Mouse (Mus musculus) G1E (cell line): ENCODE results near the gene Ccl2. TPM values are rescaled to one million over a fixed set of nuclear protein-coding genes. Genes with fewer than 3 reads are reported as not detected.

ENCODE experiments used
- ATAC-seq: 2 replicates; pipeline ENCODE4 v1.8.0; 2016; ENCODE audit warnings: mild to moderate bottlenecking; ENCODE audit not compliant: insufficient number of reproducible peaks, poor library complexity, low FRiP score, severe bottlenecking; ENCODE audit errors: extremely low read depth
- DNase-seq: peaks from one replicate; pipeline ENCODE4 v3.0.0; 2012; ENCODE audit warnings: low spot score
- H3K27me3 ChIP-seq: 2 replicates; pipeline ENCODE4 v1.6.1; 2012; ENCODE audit warnings: mild to moderate bottlenecking, low read length, inconsistent platforms; ENCODE audit not compliant: insufficient read depth
- H3K36me3 ChIP-seq: replicated peaks from 2 replicates; pipeline ENCODE3; 2012; ENCODE audit warnings: mild to moderate bottlenecking, inconsistent platforms
- H3K4me1 ChIP-seq: 2 replicates; pipeline ENCODE4 v1.6.1; 2012; ENCODE audit warnings: low read depth, low read length, inconsistent platforms, mixed read lengths; ENCODE audit not compliant: insufficient read depth
- H3K4me3 ChIP-seq: 2 replicates; pipeline ENCODE4 v1.5.1; 2012; ENCODE audit warnings: low read depth, mild to moderate bottlenecking, inconsistent platforms, low read length, moderate library complexity, mixed read lengths
- H3K9me3 ChIP-seq: replicated peaks from 2 replicates; pipeline ENCODE4 v1.6.1; 2012; ENCODE audit warnings: inconsistent platforms
- CTCF ChIP-seq: IDR thresholded peaks from 2 replicates; pipeline ENCODE4 v1.5.1; 2012; ENCODE audit warnings: low read depth, low read length, inconsistent platforms, mixed read lengths
- GATA1 ChIP-seq: IDR thresholded peaks from 2 replicates; pipeline ENCODE4 v1.6.1; 2012; ENCODE audit warnings: borderline replicate concordance, low read length, inconsistent platforms, mixed read lengths
- GATA2 ChIP-seq: IDR thresholded peaks from 2 replicates; pipeline ENCODE4 v1.6.1; 2012; ENCODE audit warnings: low read depth, low read length, inconsistent platforms, borderline replicate concordance
- POLR2AphosphoS5 ChIP-seq: IDR thresholded peaks from 2 replicates; pipeline ENCODE4 v1.6.1; 2012; ENCODE audit warnings: low read depth, low read length, inconsistent platforms; ENCODE audit not compliant: insufficient replicate concordance
- TAL1 ChIP-seq: conservative IDR thresholded peaks from 2 replicates; pipeline ENCODE4 v1.6.1; 2012; ENCODE audit warnings: low read depth, low read length, inconsistent platforms, mixed read lengths
- polyA plus RNA-seq: library from polyadenylated mRNA; stranded (reverse); fragments of >175 nt; gene quantifications from 2 replicates; pipeline ENCODE4 v1.2.3, GENCODE M21; 2012
- total RNA-seq, 2 experiments: library from RNA; stranded (forward) in 1 of 2; stranded (reverse) in 1 of 2; fragments of 200-1000 nt in 1 of 2; fragments of >200 nt in 1 of 2; fragmentation: Nextera tagmentation in 1 of 2; gene quantifications; 2 replicates each; pipeline ENCODE4 v1.2.3; 2014 to 2017

Gene Ccl2
- total and polyA plus RNA-seq, 3 experiments: not detected

GRCm38 (mm10) chr11:82016181-82016780, 19.1 kb upstream of the Ccl2 start:
- TF ChIP-seq GATA1: no peak
- TF ChIP-seq TAL1: no peak
- no peak for TF ChIP-seq POLR2AphosphoS5
- no peak for TF ChIP-seq GATA2
- TF ChIP-seq CTCF: no peak
- H3K9me3 ChIP-seq: peaks cover 60% of the 10 kb centered on the region
- no peaks in the 10 kb centered on the region for H3K4me1 ChIP-seq
- no peaks in the 10 kb centered on the region for H3K27me3 ChIP-seq
- H3K4me3 ChIP-seq: no peak overlapping the region
- DNase-seq (no peak), ATAC-seq (no peak)
- H3K36me3 ChIP-seq: no peaks in the 10 kb centered on the region

GRCm38 (mm10) chr11:82019389-82019788, 16.0 kb upstream of the Ccl2 start:
- H3K4me1 ChIP-seq: no peaks in the 10 kb centered on the region
- no peak for DNase-seq
- no peak for ATAC-seq
- TF ChIP-seq GATA1: no peak
- TF ChIP-seq TAL1: no peak
- TF ChIP-seq POLR2AphosphoS5: no peak
- no peak for TF ChIP-seq GATA2
- no peak overlapping the region for H3K4me3 ChIP-seq
- no peaks in the 10 kb centered on the region for H3K27me3 ChIP-seq
- no peaks in the 10 kb centered on the region for H3K36me3 ChIP-seq
- peaks cover 62% of the 10 kb centered on the region for H3K9me3 ChIP-seq

GRCm38 (mm10) chr11:82019793-82020192, 15.6 kb upstream of the Ccl2 start:
- ATAC-seq (no peak), DNase-seq (no peak)
- TF ChIP-seq GATA1 (no peak), TAL1 (no peak), CTCF (no peak), POLR2AphosphoS5 (no peak), GATA2 (no peak)
- Histone ChIP-seq H3K4me1 (no peaks in the 10 kb centered on the region), H3K9me3 (peaks cover 64% of the 10 kb centered on the region), H3K36me3 (no peaks in the 10 kb centered on the region), H3K27me3 (no peaks in the 10 kb centered on the region), H3K4me3 (no peak overlapping the region)

GRCm38 (mm10) chr11:82021406-82021805, 14.0 kb upstream of the Ccl2 start:
- Histone ChIP-seq H3K4me1 (no peaks in the 10 kb centered on the region), H3K27me3 (no peaks in the 10 kb centered on the region), H3K36me3 (no peaks in the 10 kb centered on the region), H3K4me3 (no peak overlapping the region), H3K9me3 (peaks cover 59% of the 10 kb centered on the region)
- ATAC-seq: no peak
- TF ChIP-seq POLR2AphosphoS5: no peak
- TF ChIP-seq TAL1: no peak
- TF ChIP-seq GATA1: no peak
- no peak for TF ChIP-seq CTCF
- TF ChIP-seq GATA2: no peak
- no peak for DNase-seq

- Histone ChIP-seq H3K9me3 (peaks cover 55% of the 10 kb centered on the region), H3K4me1 (no peaks in the 10 kb centered on the region), H3K4me3 (no peak overlapping the region), H3K27me3 (no peaks in the 10 kb centered on the region), H3K36me3 (no peaks in the 10 kb centered on the region)
- no peak for DNase-seq
- TF ChIP-seq GATA2: no peak
- TF ChIP-seq TAL1: no peak
- no peak for TF ChIP-seq GATA1
- TF ChIP-seq CTCF: no peak
- TF ChIP-seq POLR2AphosphoS5: no peak
- ATAC-seq: no peak
These were observed 12.8 kb upstream of the Ccl2 start for GRCm38 (mm10) chr11:82022504-82023056.

GRCm38 (mm10) chr11:82023769-82024168, 11.6 kb upstream of the Ccl2 start:
- H3K9me3 ChIP-seq: peaks cover 62% of the 10 kb centered on the region
- no peaks in the 10 kb centered on the region for H3K27me3 ChIP-seq
- DNase-seq (no peak), ATAC-seq (no peak)
- TF ChIP-seq POLR2AphosphoS5 (no peak), TAL1 (no peak), GATA1 (no peak), CTCF (no peak), GATA2 (no peak)
- H3K4me1 ChIP-seq: no peaks in the 10 kb centered on the region
- H3K4me3 ChIP-seq: no peak overlapping the region
- no peaks in the 10 kb centered on the region for H3K36me3 ChIP-seq
